Mouse (Mus musculus) thymus, adult 2 months (tissue): ENCODE measurements around the gene Exoc3l4. TPM values are rescaled to one million over a fixed set of nuclear protein-coding genes. Genes with fewer than 3 reads are reported as not detected.

Experiments used
- DNase-seq: peaks from one replicate; pipeline ENCODE4 v3.0.0; 2021
- H3K27ac ChIP-seq: fragments of 200-500 bp; 2 replicates; pipeline ENCODE4 v1.5.1; 2012; ENCODE audit warnings: low read length, control low read depth; ENCODE audit not compliant: control insufficient read depth, insufficient read depth
- H3K27me3 ChIP-seq: fragments of 200-500 bp; 2 replicates; pipeline ENCODE4 v1.6.1; 2012; ENCODE audit warnings: mild to moderate bottlenecking, low read length, moderate library complexity, mixed read lengths; ENCODE audit not compliant: control insufficient read depth, insufficient read depth
- H3K36me3 ChIP-seq: fragments of 200-500 bp; 2 replicates; pipeline ENCODE4 v1.6.1; 2012; ENCODE audit warnings: mild to moderate bottlenecking, low read length, moderate library complexity; ENCODE audit not compliant: control insufficient read depth, insufficient read depth
- H3K4me1 ChIP-seq: fragments of 200-500 bp; replicated peaks from 2 replicates; pipeline ENCODE4 v1.6.1; 2012; ENCODE audit warnings: low read length; ENCODE audit not compliant: control insufficient read depth, insufficient read depth
- H3K4me3 ChIP-seq: fragments of 200-500 bp; 2 replicates; pipeline ENCODE4 v1.5.1; 2012; ENCODE audit warnings: mild to moderate bottlenecking, low read length, control low read depth, moderate library complexity; ENCODE audit not compliant: control insufficient read depth, insufficient read depth
- CTCF ChIP-seq: fragments of 200-500 bp; IDR thresholded peaks from 2 replicates; pipeline ENCODE4 v1.5.1; 2012; ENCODE audit warnings: mild to moderate bottlenecking, control low read depth, low read length, moderate library complexity, borderline replicate concordance; ENCODE audit not compliant: control insufficient read depth, poor library complexity, insufficient read depth; ENCODE audit errors: extremely low read depth
- POLR2A ChIP-seq: fragments of 200-500 bp; IDR thresholded peaks from 2 replicates; pipeline ENCODE4 v1.6.1; 2012; ENCODE audit warnings: mild to moderate bottlenecking, low read length, control low read depth, moderate library complexity; ENCODE audit not compliant: control insufficient read depth, poor library complexity, insufficient read depth; ENCODE audit errors: extremely low read depth
- WGBS: fragments of 180-500 bp; shearing (Covaris S2); methylation state at CpG from one replicate; pipeline ENCODE4 v1.1.7; 2018; 5-methylcytosine and 5-hydroxymethylcytosine counted together
- polyA plus RNA-seq: library from polyadenylated mRNA; depleted of rRNA; stranded (reverse); fragments of >200 nt; gene quantifications from 2 replicates; pipeline ENCODE4 v1.2.3, GENCODE M21; 2012

Gene Exoc3l4
- polyA plus RNA-seq, 1 experiment = 41.5 TPM

- H3K27ac ChIP-seq = no peak overlapping the region
- H3K4me1 ChIP-seq = no peaks in the 10 kb centered on the region
- no peak for TF ChIP-seq CTCF
- no peak for TF ChIP-seq POLR2A
- DNase-seq = no peak
- peaks cover 3% of the 10 kb centered on the region; the same call in 1 of the 2 replicates for H3K27me3 ChIP-seq
- WGBS = 89% methylated on average over 22 of the region's 22 CpGs
- no peaks in the 10 kb centered on the region for H3K36me3 ChIP-seq
- H3K4me3 ChIP-seq = no peak overlapping the region
These were observed 31.3 kb downstream of the Exoc3l4 start for GRCm38 (mm10) chr12:111447898-111448760.

GRCm38 (mm10) chr12:111448931-111449705, 32.3 kb downstream of the Exoc3l4 start:
- no peaks in the 10 kb centered on the region for H3K4me1 ChIP-seq
- H3K4me3 ChIP-seq = no peak overlapping the region
- no peak for TF ChIP-seq POLR2A
- TF ChIP-seq CTCF = no peak
- WGBS = 63% methylated on average over 14 of the region's 14 CpGs
- H3K36me3 ChIP-seq = no peaks in the 10 kb centered on the region
- peaks cover 3% of the 10 kb centered on the region; the same call in 1 of the 2 replicates for H3K27me3 ChIP-seq
- H3K27ac ChIP-seq = no peak overlapping the region
- DNase-seq = no peak

- H3K27me3 ChIP-seq = peaks cover 3% of the 10 kb centered on the region; the same call in 1 of the 2 replicates
- H3K27ac ChIP-seq = no peak overlapping the region
- 84% methylated on average over 6 of the region's 6 CpGs for WGBS
- no peak for DNase-seq
- no peak for TF ChIP-seq POLR2A
- H3K36me3 ChIP-seq = no peaks in the 10 kb centered on the region
- no peaks in the 10 kb centered on the region for H3K4me1 ChIP-seq
- H3K4me3 ChIP-seq = no peak overlapping the region
These were observed 33.5 kb downstream of the Exoc3l4 start for GRCm38 (mm10) chr12:111450359-111450758.

GRCm38 (mm10) chr12:111451561-111451960, 34.7 kb downstream of the Exoc3l4 start:
- TF ChIP-seq CTCF (no peak), POLR2A (no peak)
- Histone ChIP-seq H3K4me3 (no peak overlapping the region), H3K27me3 (no peaks in the 10 kb centered on the region), H3K36me3 (no peaks in the 10 kb centered on the region), H3K4me1 (no peaks in the 10 kb centered on the region), H3K27ac (no peak overlapping the region)
- no peak for DNase-seq
- 92% methylated on average over 7 of the region's 7 CpGs for WGBS

DNA sequence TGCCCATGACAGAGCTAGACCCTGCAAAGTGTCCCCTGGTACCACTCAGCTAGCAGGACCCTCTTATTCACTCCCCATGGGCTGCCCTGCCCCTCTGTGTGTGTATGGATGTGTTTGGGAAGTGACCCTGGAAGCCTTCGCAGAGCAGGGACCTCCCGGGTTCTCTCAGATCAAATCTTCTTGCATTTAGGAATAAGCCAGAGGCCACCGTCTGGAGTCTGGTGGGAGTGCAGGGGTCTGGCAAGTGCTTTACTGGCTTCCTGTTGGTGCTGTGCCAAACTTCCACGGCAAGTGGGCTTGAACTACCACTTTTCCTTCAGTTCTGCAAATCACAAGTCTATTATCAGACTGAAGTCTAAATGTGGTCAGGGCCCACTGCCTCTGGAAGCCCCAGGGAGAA, 37.2 kb downstream of the Exoc3l4 start:
- no peaks in the 10 kb centered on the region for H3K36me3 ChIP-seq
- no peak overlapping the region for H3K27ac ChIP-seq
- no peak for TF ChIP-seq CTCF
- no peak for TF ChIP-seq POLR2A
- WGBS = 39% methylated on average over 4 of the region's 4 CpGs
- no peaks in the 10 kb centered on the region for H3K27me3 ChIP-seq
- no peak overlapping the region for H3K4me3 ChIP-seq
- DNase-seq = no peak
- H3K4me1 ChIP-seq = no peaks in the 10 kb centered on the region

- DNase-seq = no peak
- no peak overlapping the region for H3K27ac ChIP-seq
- TF ChIP-seq POLR2A = no peak
- TF ChIP-seq CTCF = no peak
- H3K4me1 ChIP-seq = no peaks in the 10 kb centered on the region
- WGBS = 91% methylated on average over 10 of the region's 10 CpGs
- no peak overlapping the region for H3K4me3 ChIP-seq
- H3K27me3 ChIP-seq = no peaks in the 10 kb centered on the region
- no peaks in the 10 kb centered on the region for H3K36me3 ChIP-seq
These were observed 37.9 kb downstream of the Exoc3l4 start for GRCm38 (mm10) chr12:111454543-111455280.
